Mouse (Mus musculus) heart, embryonic 10.5 days (tissue): ENCODE data around the gene 9930104L06Rik. TPM values are rescaled to one million over a fixed set of nuclear protein-coding genes. Genes with fewer than 3 reads are reported as not detected.

Experiments used
- DNase-seq: peaks from one replicate; pipeline ENCODE4 v3.0.0-alpha.2; 2017; ENCODE audit warnings: low spot score
- H3K27ac ChIP-seq: fragments of 300-500 bp; sonication (generic); 2 replicates; pipeline ENCODE4 v1.5.1; 2016; ENCODE audit warnings: mild to moderate bottlenecking
- H3K27me3 ChIP-seq: fragments of 300-500 bp; sonication (generic); 2 replicates; pipeline ENCODE4 v1.6.1; 2016; ENCODE audit warnings: mild to moderate bottlenecking; ENCODE audit not compliant: poor library complexity, insufficient read depth, severe bottlenecking
- H3K36me3 ChIP-seq: fragments of 300-500 bp; sonication (generic); 2 replicates; pipeline ENCODE4 v1.6.1; 2016; ENCODE audit warnings: mild to moderate bottlenecking, moderate library complexity
- H3K4me1 ChIP-seq: fragments of 300-500 bp; sonication (generic); 2 replicates; pipeline ENCODE4 v1.6.1; 2016; ENCODE audit warnings: mild to moderate bottlenecking
- H3K4me3 ChIP-seq: fragments of 300-500 bp; sonication (generic); 2 replicates; pipeline ENCODE4 v1.5.1; 2016; ENCODE audit warnings: mild to moderate bottlenecking, moderate library complexity
- H3K9me3 ChIP-seq: fragments of 300-500 bp; sonication (generic); 2 replicates; pipeline ENCODE4 v1.6.1; 2016; ENCODE audit warnings: mild to moderate bottlenecking, moderate library complexity
- WGBS: fragments of 180-500 bp; shearing (Covaris S2); methylation state at CpG from one replicate; pipeline ENCODE4 v1.1.7; 2016; 5-methylcytosine and 5-hydroxymethylcytosine counted together
- polyA plus RNA-seq: library from polyadenylated mRNA; unstranded; fragments of >200 nt; fragmentation: Nextera tagmentation; extraction: Ambion mirVana; gene quantifications from 2 replicates; pipeline ENCODE4 v1.2.1, GENCODE M21; 2016

Gene 9930104L06Rik
- polyA plus RNA-seq, 1 experiment from 2014 or later: 11.6 TPM

GRCm38 (mm10) chr4:124943022-124943421 lies 6.2 kb downstream of the 9930104L06Rik start:
- Histone ChIP-seq H3K9me3 (no peaks in the 10 kb centered on the region), H3K4me1 (peaks cover 1% of the 10 kb centered on the region), H3K27me3 (no peaks in the 10 kb centered on the region), H3K4me3 (no peak overlapping the region), H3K36me3 (peaks cover 38% of the 10 kb centered on the region), H3K27ac (no peak overlapping the region)
- WGBS: 8% methylated on average over 4 of the region's 4 CpGs
- DNase-seq: peak; percentile 90

DNA sequence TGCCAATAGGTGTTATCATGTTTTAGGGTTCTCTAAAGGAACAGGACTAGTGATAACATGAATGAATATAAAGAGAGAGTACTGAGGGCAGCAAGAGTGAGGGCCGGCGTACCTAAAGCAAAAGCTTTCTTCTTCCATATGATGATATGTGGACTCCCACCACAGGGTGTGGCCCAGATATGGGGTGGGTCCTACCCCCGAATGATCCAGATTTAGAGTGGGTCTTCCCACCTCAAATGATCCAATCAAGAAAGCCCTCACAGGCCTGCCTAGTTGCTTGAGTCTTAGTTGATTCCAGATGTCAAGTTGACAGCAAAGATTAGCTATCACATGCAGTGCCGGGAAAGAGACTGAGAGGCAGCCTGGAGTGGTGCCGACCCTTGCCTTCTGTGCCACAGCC lies 6.9 kb downstream of the 9930104L06Rik start:
- Histone ChIP-seq H3K4me3 (no peak overlapping the region), H3K36me3 (peaks cover 33% of the 10 kb centered on the region), H3K4me1 (no peaks in the 10 kb centered on the region), H3K9me3 (no peaks in the 10 kb centered on the region), H3K27me3 (peaks cover 4% of the 10 kb centered on the region; the same call in 1 of the 2 replicates), H3K27ac (no peak overlapping the region)
- 59% methylated on average over 5 of the region's 5 CpGs for WGBS
- no peak for DNase-seq

- DNase-seq: no peak
- Histone ChIP-seq H3K4me3 (no peak overlapping the region), H3K27ac (no peak overlapping the region), H3K27me3 (peaks cover 11% of the 10 kb centered on the region; the same call in 1 of the 2 replicates), H3K9me3 (no peaks in the 10 kb centered on the region), H3K36me3 (peaks cover 23% of the 10 kb centered on the region), H3K4me1 (no peaks in the 10 kb centered on the region)
- 47% methylated on average over 2 of the region's 2 CpGs for WGBS
These were observed 8.1 kb downstream of the 9930104L06Rik start for GRCm38 (mm10) chr4:124944961-124945360.

DNA sequence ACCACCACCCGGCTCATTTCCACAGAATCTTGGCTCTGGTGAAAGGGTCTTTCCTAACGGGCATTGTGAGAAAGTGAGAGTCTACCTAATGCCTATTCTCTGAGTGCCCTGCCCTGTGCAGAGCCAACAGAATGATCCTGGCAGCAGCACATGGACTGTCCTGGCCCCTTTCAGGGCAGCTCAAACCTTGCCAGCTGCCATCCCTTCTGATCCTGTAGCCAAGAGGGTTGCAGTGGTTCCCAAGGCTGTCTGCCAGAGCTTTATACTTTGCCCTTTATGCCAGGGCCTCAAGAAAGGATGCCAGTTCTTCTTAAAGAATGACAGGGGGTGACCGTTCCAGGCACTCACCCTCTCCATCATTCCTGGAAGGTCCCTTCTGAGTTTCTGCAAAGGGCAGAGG lies 12.6 kb downstream of the 9930104L06Rik start:
- Histone ChIP-seq H3K4me3 (no peak overlapping the region), H3K27me3 (peaks cover 11% of the 10 kb centered on the region; the same call in 1 of the 2 replicates), H3K36me3 (no peaks in the 10 kb centered on the region), H3K27ac (no peak overlapping the region), H3K4me1 (no peaks in the 10 kb centered on the region), H3K9me3 (no peaks in the 10 kb centered on the region)
- DNase-seq: no peak
- 83% methylated on average over 3 of the region's 3 CpGs for WGBS

- Histone ChIP-seq H3K4me3 (no peak overlapping the region), H3K27ac (no peak overlapping the region)
- 78% methylated on average over 21 of the region's 21 CpGs for WGBS
These were observed 13.6 kb downstream of the 9930104L06Rik start for GRCm38 (mm10) chr4:124950181-124951035.

GRCm38 (mm10) chr4:124951036-124951433 lies 14.2 kb downstream of the 9930104L06Rik start:
- no peak for DNase-seq
- H3K4me3 ChIP-seq: no peak overlapping the region
- no peaks in the 10 kb centered on the region for H3K36me3 ChIP-seq
- WGBS: 40% methylated on average over 10 of the region's 10 CpGs
- H3K27me3 ChIP-seq: peaks cover 14% of the 10 kb centered on the region
- no peaks in the 10 kb centered on the region for H3K9me3 ChIP-seq
- H3K27ac ChIP-seq: no peak overlapping the region
- no peaks in the 10 kb centered on the region for H3K4me1 ChIP-seq

More at GRCm38 (mm10) chr4:124950181-124951035, 13.6 kb downstream of the 9930104L06Rik start:
- no peaks in the 10 kb centered on the region for H3K4me1 ChIP-seq
- H3K36me3 ChIP-seq: no peaks in the 10 kb centered on the region
- H3K9me3 ChIP-seq: no peaks in the 10 kb centered on the region
- H3K27me3 ChIP-seq: peaks cover 11% of the 10 kb centered on the region; the same call in 1 of the 2 replicates
- no peak for DNase-seq

GRCm38 (mm10) chr4:124953546-124953945 lies 16.7 kb downstream of the 9930104L06Rik start:
- Histone ChIP-seq H3K27me3 (peaks cover 19% of the 10 kb centered on the region), H3K27ac (no peak overlapping the region), H3K4me3 (no peak overlapping the region), H3K9me3 (no peaks in the 10 kb centered on the region), H3K36me3 (no peaks in the 10 kb centered on the region), H3K4me1 (no peaks in the 10 kb centered on the region)
- WGBS: 55% methylated on average over 4 of the region's 4 CpGs
- DNase-seq: no peak

GRCm38 (mm10) chr4:124957284-124957683 lies 20.4 kb downstream of the 9930104L06Rik start:
- Histone ChIP-seq H3K27me3 (peaks cover 10% of the 10 kb centered on the region; the same call in 1 of the 2 replicates), H3K27ac (no peak overlapping the region), H3K36me3 (no peaks in the 10 kb centered on the region), H3K9me3 (no peaks in the 10 kb centered on the region), H3K4me3 (no peak overlapping the region), H3K4me1 (no peaks in the 10 kb centered on the region)
- 69% methylated on average over 2 of the region's 2 CpGs for WGBS
- no peak for DNase-seq

DNA sequence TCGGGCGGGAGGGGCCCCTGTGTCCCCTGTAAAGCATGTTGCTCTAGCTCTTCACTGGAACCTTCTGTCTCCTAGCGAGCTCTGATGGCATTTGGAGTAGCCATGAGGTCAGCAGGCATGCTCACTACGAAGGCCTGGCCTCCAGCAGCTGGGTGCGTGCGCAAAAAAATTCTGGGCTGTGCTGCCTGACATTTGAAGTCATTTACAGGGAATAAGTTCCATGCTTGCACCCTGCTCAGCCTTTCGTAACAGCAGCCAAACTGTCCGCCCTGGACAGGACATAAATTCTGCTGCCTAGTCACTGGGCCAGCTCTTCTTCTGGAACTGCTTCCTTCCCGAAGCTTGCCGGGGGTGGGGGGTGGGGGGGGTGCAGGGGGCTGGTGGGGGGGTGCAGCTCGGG lies 22.2 kb downstream of the 9930104L06Rik start:
- Histone ChIP-seq H3K27ac (no peak overlapping the region), H3K4me1 (no peaks in the 10 kb centered on the region), H3K9me3 (no peaks in the 10 kb centered on the region), H3K36me3 (no peaks in the 10 kb centered on the region), H3K27me3 (peaks cover 12% of the 10 kb centered on the region; the same call in 1 of the 2 replicates), H3K4me3 (no peak overlapping the region)
- no peak for DNase-seq
- WGBS: 69% methylated on average over 11 of the region's 11 CpGs

- H3K9me3 ChIP-seq: no peaks in the 10 kb centered on the region
- no peak overlapping the region for H3K27ac ChIP-seq
- DNase-seq: no peak
- H3K36me3 ChIP-seq: no peaks in the 10 kb centered on the region
- H3K27me3 ChIP-seq: peaks cover 22% of the 10 kb centered on the region
- H3K4me3 ChIP-seq: no peak overlapping the region
- 83% methylated on average over 11 of the region's 11 CpGs for WGBS
- H3K4me1 ChIP-seq: peaks cover 9% of the 10 kb centered on the region
These were observed 24.1 kb downstream of the 9930104L06Rik start for GRCm38 (mm10) chr4:124960940-124961339.

- no peak overlapping the region for H3K4me3 ChIP-seq
- peaks cover 15% of the 10 kb centered on the region for H3K27me3 ChIP-seq
- DNase-seq: no peak
- H3K27ac ChIP-seq: no peak overlapping the region
- peaks cover 9% of the 10 kb centered on the region for H3K4me1 ChIP-seq
- WGBS: 29% methylated on average over 11 of the region's 11 CpGs
- no peaks in the 10 kb centered on the region for H3K36me3 ChIP-seq
- H3K9me3 ChIP-seq: no peaks in the 10 kb centered on the region
These were observed 25.7 kb downstream of the 9930104L06Rik start for GRCm38 (mm10) chr4:124962576-124962975.

- Histone ChIP-seq H3K27me3 (peaks cover 38% of the 10 kb centered on the region), H3K9me3 (no peaks in the 10 kb centered on the region), H3K27ac (peak overlapping the region; percentile 16; the same call in 1 of the 2 replicates), H3K4me3 (no peak overlapping the region), H3K4me1 (peaks cover 9% of the 10 kb centered on the region), H3K36me3 (no peaks in the 10 kb centered on the region)
- 14% methylated on average over 8 of the region's 8 CpGs for WGBS
- DNase-seq: no peak
These were observed 28.2 kb downstream of the 9930104L06Rik start for GRCm38 (mm10) chr4:124964912-124965599.

DNA sequence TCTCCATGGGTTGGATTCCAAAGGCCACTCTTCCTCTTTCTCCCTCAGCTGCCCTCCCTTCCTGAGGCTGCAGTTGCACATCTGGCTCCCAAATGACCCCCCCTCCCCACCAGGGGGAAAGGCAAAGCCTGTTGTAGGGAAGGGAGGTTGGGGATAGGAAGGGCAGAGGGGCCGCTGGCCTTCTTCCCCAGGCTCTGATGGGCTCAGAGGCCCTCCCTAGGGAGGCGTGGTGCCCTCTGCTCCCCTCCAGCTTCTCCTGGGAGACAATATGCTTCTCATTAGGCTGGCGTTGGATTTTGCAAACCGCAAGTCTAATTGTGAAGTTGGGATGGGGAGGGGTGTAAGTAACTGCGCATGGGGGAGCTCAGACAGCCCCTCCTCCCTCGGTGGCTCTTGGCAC lies 31.9 kb downstream of the 9930104L06Rik start:
- H3K4me1 ChIP-seq: peaks cover 9% of the 10 kb centered on the region
- 63% methylated on average over 6 of the region's 6 CpGs for WGBS
- H3K9me3 ChIP-seq: no peaks in the 10 kb centered on the region
- peaks cover 58% of the 10 kb centered on the region for H3K27me3 ChIP-seq
- no peak overlapping the region for H3K27ac ChIP-seq
- no peak for DNase-seq
- H3K4me3 ChIP-seq: no peak overlapping the region
- H3K36me3 ChIP-seq: no peaks in the 10 kb centered on the region
